14 mouse cellular contexts compared by ENCODE assay signal in the genomic region with DNA sequence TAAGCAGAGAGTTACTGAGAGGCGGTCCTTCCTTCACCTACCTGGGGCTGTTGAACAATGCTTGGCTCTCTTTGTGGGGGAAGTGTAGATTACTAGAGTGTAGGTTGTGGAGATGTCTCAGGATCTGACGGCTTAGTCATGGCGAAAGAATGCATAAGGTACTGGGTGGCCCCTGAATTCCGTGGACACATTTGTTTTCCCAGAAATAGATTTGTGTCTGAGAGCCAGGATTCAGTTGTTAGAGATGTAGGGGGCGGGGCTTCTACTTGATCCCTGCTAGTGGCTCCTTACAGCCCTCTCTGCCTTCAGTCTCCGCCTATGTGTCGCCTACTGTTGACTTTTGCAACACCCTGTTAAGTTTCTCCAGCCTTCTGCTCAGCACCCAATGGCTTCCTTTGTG. TPM values are rescaled to one million over a fixed set of nuclear protein-coding genes. Genes with fewer than 3 reads are reported as not detected.
A peak's percentile ranks its signal among the peaks of the same experiment; 100 is the strongest.
DNase-seq lines count a peak whose midpoint lies in the region; ATAC-seq and TF ChIP-seq lines count a peak whose summit lies in the region.
"Had no signal": no experiment of that assay in that cellular context is flagged by ENCODE, and none has a peak within 500 bp of the region (broad histone marks: within the 10 kb centered on the region; RNA-seq: fewer than 3 reads in every experiment).

No protein-coding gene starts in this region.

- no peaks in the 10 kb centered on the region for H3K27me3 ChIP-seq in heart, embryonic 10.5 days (ENCODE audit: insufficient read depth, poor library complexity, severe bottlenecking)
- H3K27me3 ChIP-seq in midbrain, embryonic 15.5 days (replicated peaks), result no peaks in the 10 kb centered on the region
- no peaks in the 10 kb centered on the region for H3K27me3 ChIP-seq in midbrain, embryonic 16.5 days (ENCODE audit: control insufficient read depth, insufficient read depth, low read depth, low read length)
- no peaks in the 10 kb centered on the region for H3K27me3 ChIP-seq in lung, postnatal 0 days (replicated peaks; ENCODE audit: insufficient read depth, low read length)

- peaks cover 85% of the 10 kb centered on the region for H3K4me1 ChIP-seq in heart, embryonic 10.5 days
- peaks cover 46% of the 10 kb centered on the region for H3K4me1 ChIP-seq in midbrain, embryonic 15.5 days
- H3K4me1 ChIP-seq in midbrain, embryonic 16.5 days (ENCODE audit: control insufficient read depth, insufficient read depth, low read length), result peaks cover 32% of the 10 kb centered on the region
- H3K4me1 ChIP-seq in lung, postnatal 0 days (ENCODE audit: insufficient read depth, low read depth, low read length), result peaks cover 3% of the 10 kb centered on the region; the same call in 1 of the 2 replicates

- H3K9ac ChIP-seq in midbrain, embryonic 15.5 days, result no peak overlapping the region
- H3K9ac ChIP-seq in midbrain, embryonic 16.5 days (ENCODE audit: low read depth, low read length), result no peak overlapping the region
- no peak overlapping the region for H3K9ac ChIP-seq in lung, postnatal 0 days (replicated peaks; ENCODE audit: low read depth)
- H3K9ac ChIP-seq: hindbrain, embryonic 12.5 days had no signal

- no peak for TF ChIP-seq CTCF in lung, postnatal 0 days (IDR thresholded peaks at IDR 0.05)

- peak; percentile 47; the same call in 1 of the 2 replicates for TF ChIP-seq EP300 in lung, postnatal 0 days (IDR thresholded peaks at IDR 0.05)

- no peak overlapping the region for H3K4me2 ChIP-seq in midbrain, embryonic 15.5 days
- no peak overlapping the region for H3K4me2 ChIP-seq in midbrain, embryonic 16.5 days (ENCODE audit: low read length)
- H3K4me2 ChIP-seq in lung, postnatal 0 days (replicated peaks; ENCODE audit: low read depth, low read length), result no peak overlapping the region
- H3K4me2 ChIP-seq: hindbrain, embryonic 12.5 days; liver, embryonic 11.5 days had no signal

- H3K27ac ChIP-seq in heart, embryonic 10.5 days, result peak overlapping the region; percentile 53; the same call in 1 of the 2 replicates
- H3K27ac ChIP-seq in midbrain, embryonic 15.5 days, result 0 out of 2 replicates have a peak overlapping the region, but pooled peaks have one; percentile 32
- H3K27ac ChIP-seq in midbrain, embryonic 16.5 days (ENCODE audit: low read length), result no peak overlapping the region
- H3K27ac ChIP-seq in lung, postnatal 0 days (ENCODE audit: low read length), result no peak overlapping the region
- H3K27ac ChIP-seq: gastrocnemius, adult 2 months; hindbrain, embryonic 12.5 days; midbrain, embryonic 10.5 days had no signal

- H3K36me3 ChIP-seq in heart, embryonic 10.5 days, result peaks cover 14% of the 10 kb centered on the region; the same call in 1 of the 2 replicates
- no peaks in the 10 kb centered on the region for H3K36me3 ChIP-seq in midbrain, embryonic 15.5 days (replicated peaks)
- H3K36me3 ChIP-seq in midbrain, embryonic 16.5 days (ENCODE audit: control insufficient read depth, insufficient read depth, low read length), result no peaks in the 10 kb centered on the region
- H3K36me3 ChIP-seq in lung, postnatal 0 days (ENCODE audit: insufficient read depth, low read length), result no peaks in the 10 kb centered on the region
- H3K36me3 ChIP-seq: hindbrain, embryonic 12.5 days had no signal

- H3K4me3 ChIP-seq in heart, embryonic 10.5 days, result 0 out of 2 replicates have a peak overlapping the region, but pooled peaks have one; percentile 3
- H3K4me3 ChIP-seq in midbrain, embryonic 15.5 days, result no peak overlapping the region
- H3K4me3 ChIP-seq in midbrain, embryonic 16.5 days (ENCODE audit: low read depth, low read length), result no peak overlapping the region
- no peak overlapping the region for H3K4me3 ChIP-seq in lung, postnatal 0 days (ENCODE audit: low read depth, low read length)
- H3K4me3 ChIP-seq: gastrocnemius, adult 2 months; hindbrain, embryonic 12.5 days; midbrain, embryonic 10.5 days had no signal

- 46% methylated on average over 7 of the region's 7 CpGs for WGBS in heart, embryonic 10.5 days
- 65% methylated on average over 7 of the region's 7 CpGs for WGBS in midbrain, embryonic 15.5 days
- WGBS in midbrain, embryonic 16.5 days, result 69% methylated on average over 7 of the region's 7 CpGs
- WGBS in lung, postnatal 0 days, result 40% methylated on average over 7 of the region's 7 CpGs

- DNase-seq in heart, embryonic 10.5 days (ENCODE audit: low spot score), result no peak
- DNase-seq in heart, adult 18-20 months, result no peak
- DNase-seq in lung, postnatal 0 days (ENCODE audit: low spot score), result peak; percentile 72
- no peak for DNase-seq in right cerebral cortex, adult 18-20 months
- no peak for DNase-seq in spleen, postnatal 4 days (ENCODE audit: low spot score in 2 of 2)
- DNase-seq in cerebellum, postnatal 10 days, result no peak
- DNase-seq: adrenal gland, adult 8-10 months; gastrocnemius, adult 2 months; layer of hippocampus, postnatal 36 days had no signal

- no peaks in the 10 kb centered on the region for H3K9me3 ChIP-seq in heart, embryonic 10.5 days
- no peaks in the 10 kb centered on the region for H3K9me3 ChIP-seq in midbrain, embryonic 15.5 days
- H3K9me3 ChIP-seq in midbrain, embryonic 16.5 days (replicated peaks; ENCODE audit: control insufficient read depth, low read length, poor library complexity, severe bottlenecking), result no peaks in the 10 kb centered on the region
- H3K9me3 ChIP-seq in lung, postnatal 0 days (ENCODE audit: low read length), result no peaks in the 10 kb centered on the region
- H3K9me3 ChIP-seq: hindbrain, embryonic 12.5 days; midbrain, embryonic 10.5 days had no signal

- no peak for ATAC-seq in midbrain, embryonic 15.5 days (replicated peaks)
- ATAC-seq in midbrain, embryonic 16.5 days, result no peak
- peak; percentile 75 for ATAC-seq in lung, postnatal 0 days

RNA-seq across cellular contexts. Expression of gene Tcf7l2, which starts 12.7 kb away (rescaled TPM):
- 53.2 and 61.8 TPM in 2 replicates for polyA plus RNA-seq in heart, embryonic 10.5 days (2016; fragmentation: Nextera tagmentation; extraction: Ambion mirVana)
- 10 to 100 TPM; 11.9 to 13.2 TPM for total RNA-seq in heart, adult 18-20 months (2021)
- 729 and 759 TPM in 2 replicates for polyA plus RNA-seq in midbrain, embryonic 15.5 days (2015; fragmentation: Nextera tagmentation; extraction: Ambion mirVana)
- 824 and 1,080 TPM in 2 replicates for polyA plus RNA-seq in midbrain, embryonic 16.5 days (2015; fragmentation: Nextera tagmentation; extraction: Ambion mirVana)
- polyA plus RNA-seq in lung, postnatal 0 days (2015; fragmentation: Nextera tagmentation; extraction: Ambion mirVana), result 43.9 and 44.4 TPM in 2 replicates

Comparison
In these comparisons a context has a peak if more than half of its experiments do, and no peak if none do; other contexts are left out.
1. H3K27ac ChIP-seq: peak in heart, embryonic 10.5 days (single experiment) and midbrain, embryonic 15.5 days (single experiment); none in midbrain, embryonic 16.5 days (single experiment) and lung, postnatal 0 days (single experiment).
2. RNA of gene Tcf7l2, which starts 12.7 kb away (polyA plus RNA-seq): 824 to 1,080 TPM in midbrain, embryonic 16.5 days and 729 to 759 TPM in midbrain, embryonic 15.5 days; 53.2 to 61.8 TPM in heart, embryonic 10.5 days and 43.9 to 44.4 TPM in lung, postnatal 0 days; every median in the first group is over 10 times any median in the second.